Comparison of ENCODE assay signal across 9 mouse cellular contexts in the genomic region with DNA sequence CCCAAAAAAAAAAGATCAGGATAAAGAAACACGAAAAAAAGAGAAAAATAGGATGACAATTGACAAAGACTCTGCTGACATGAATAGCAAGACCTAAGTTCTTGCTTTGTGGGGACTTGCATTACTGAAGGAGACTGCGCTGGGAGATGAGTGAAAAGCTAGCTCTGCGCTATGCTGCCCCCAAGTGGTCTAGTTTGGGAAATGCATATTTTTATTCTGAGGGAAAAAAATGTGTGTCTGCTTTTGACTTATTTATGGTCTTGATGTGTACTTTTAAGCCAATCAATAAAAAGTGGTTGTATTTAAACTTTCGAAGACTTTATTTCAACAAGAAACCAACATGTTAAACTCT.
DNase-seq lines count a peak whose midpoint lies in the region; ATAC-seq lines count a peak whose summit lies in the region.
"Had no signal": no experiment of that assay in that cellular context is flagged by ENCODE, and none has a peak within 500 bp of the region (broad histone marks: within the 10 kb centered on the region; RNA-seq: fewer than 3 reads in every experiment).

No protein-coding gene starts in this region.

- 9% methylated on average over 4 of the region's 4 CpGs for WGBS in hindbrain, embryonic 10.5 days
- WGBS in hindbrain, embryonic 12.5 days = 7% methylated on average over 4 of the region's 4 CpGs
- WGBS in hindbrain, embryonic 13.5 days = 7% methylated on average over 4 of the region's 4 CpGs

- H3K9ac ChIP-seq in hindbrain, embryonic 12.5 days = no peak overlapping the region
- H3K9ac ChIP-seq in hindbrain, embryonic 13.5 days = no peak overlapping the region
- H3K9ac ChIP-seq: midbrain, embryonic 12.5 days had no signal

- no peak overlapping the region for H3K4me3 ChIP-seq in hindbrain, embryonic 10.5 days
- H3K4me3 ChIP-seq in hindbrain, embryonic 12.5 days = no peak overlapping the region
- no peak overlapping the region for H3K4me3 ChIP-seq in hindbrain, embryonic 13.5 days
- H3K4me3 ChIP-seq: midbrain, embryonic 12.5 days had no signal

- H3K36me3 ChIP-seq in hindbrain, embryonic 10.5 days = no peaks in the 10 kb centered on the region
- no peaks in the 10 kb centered on the region for H3K36me3 ChIP-seq in hindbrain, embryonic 12.5 days
- H3K36me3 ChIP-seq in hindbrain, embryonic 13.5 days = no peaks in the 10 kb centered on the region
- H3K36me3 ChIP-seq: midbrain, embryonic 12.5 days had no signal

- intact Hi-C loops in left cerebral cortex, postnatal 25 days (cut with DNase I) = loop anchor here (5.0 kb wide), 2 partner anchors 821 to 1209 kb away; no protein-coding TSS in a partner anchor

- H3K27me3 ChIP-seq in hindbrain, embryonic 10.5 days (ENCODE audit: insufficient read depth, poor library complexity, severe bottlenecking) = no peaks in the 10 kb centered on the region
- no peaks in the 10 kb centered on the region for H3K27me3 ChIP-seq in hindbrain, embryonic 12.5 days
- H3K27me3 ChIP-seq in hindbrain, embryonic 13.5 days = no peaks in the 10 kb centered on the region

- ATAC-seq in hindbrain, embryonic 12.5 days (ENCODE audit: low FRiP score) = no peak
- peak; percentile 59; the same call in 1 of the 2 replicates for ATAC-seq in hindbrain, embryonic 13.5 days (ENCODE audit: low FRiP score)

- H3K27ac ChIP-seq in hindbrain, embryonic 10.5 days = no peak overlapping the region
- H3K27ac ChIP-seq in hindbrain, embryonic 12.5 days = no peak overlapping the region
- peak overlapping the region; percentile 81; the same call in 1 of the 2 replicates for H3K27ac ChIP-seq in hindbrain, embryonic 13.5 days
- H3K27ac ChIP-seq: midbrain, embryonic 12.5 days had no signal

- H3K4me1 ChIP-seq in hindbrain, embryonic 10.5 days (replicated peaks) = no peaks in the 10 kb centered on the region
- H3K4me1 ChIP-seq in hindbrain, embryonic 12.5 days = 0 out of 2 replicates have a peak, but pooled peaks cover 3% of the 10 kb centered on the region
- peaks cover 18% of the 10 kb centered on the region for H3K4me1 ChIP-seq in hindbrain, embryonic 13.5 days (replicated peaks)

- no peaks in the 10 kb centered on the region for H3K9me3 ChIP-seq in hindbrain, embryonic 10.5 days
- no peaks in the 10 kb centered on the region for H3K9me3 ChIP-seq in hindbrain, embryonic 12.5 days (replicated peaks)
- no peaks in the 10 kb centered on the region for H3K9me3 ChIP-seq in hindbrain, embryonic 13.5 days
- H3K9me3 ChIP-seq: midbrain, embryonic 12.5 days had no signal

- no peak overlapping the region for H3K4me2 ChIP-seq in hindbrain, embryonic 12.5 days (replicated peaks)
- no peak overlapping the region for H3K4me2 ChIP-seq in hindbrain, embryonic 13.5 days
- H3K4me2 ChIP-seq: midbrain, embryonic 12.5 days had no signal

- DNase-seq in hindbrain, embryonic 10.5 days (ENCODE audit: low spot score) = peak; percentile 45
- DNase-seq in adrenal gland, postnatal 10 days = peak; percentile 68
- DNase-seq in embryo, embryonic 9.5 days (ENCODE audit: extremely low spot score) = peak; percentile 59
- DNase-seq in left cerebral cortex, postnatal 25 days (ENCODE audit: low spot score in 2 of 2) = peak; percentile 61 to 76
- peak; percentile 62 for DNase-seq in neural tube, embryonic 10.5 days (ENCODE audit: extremely low spot score, low spot score)
- DNase-seq in testis, postnatal 14 days (ENCODE audit: low spot score) = peak; percentile 22
